Mouse (Mus musculus) thymus, adult 2 months (tissue): ENCODE measurements around the gene Gm5460. TPM values are rescaled to one million over a fixed set of nuclear protein-coding genes. Genes with fewer than 3 reads are reported as not detected.

Experiments
- DNase-seq: peaks from one replicate; pipeline ENCODE4 v3.0.0; 2021
- H3K27ac ChIP-seq: fragments of 200-500 bp; 2 replicates; pipeline ENCODE4 v1.5.1; 2012; ENCODE audit warnings: low read length, control low read depth; ENCODE audit not compliant: control insufficient read depth, insufficient read depth
- H3K27me3 ChIP-seq: fragments of 200-500 bp; 2 replicates; pipeline ENCODE4 v1.6.1; 2012; ENCODE audit warnings: mild to moderate bottlenecking, low read length, moderate library complexity, mixed read lengths; ENCODE audit not compliant: control insufficient read depth, insufficient read depth
- H3K36me3 ChIP-seq: fragments of 200-500 bp; 2 replicates; pipeline ENCODE4 v1.6.1; 2012; ENCODE audit warnings: mild to moderate bottlenecking, low read length, moderate library complexity; ENCODE audit not compliant: control insufficient read depth, insufficient read depth
- H3K4me1 ChIP-seq: fragments of 200-500 bp; replicated peaks from 2 replicates; pipeline ENCODE4 v1.6.1; 2012; ENCODE audit warnings: low read length; ENCODE audit not compliant: control insufficient read depth, insufficient read depth
- H3K4me3 ChIP-seq: fragments of 200-500 bp; 2 replicates; pipeline ENCODE4 v1.5.1; 2012; ENCODE audit warnings: mild to moderate bottlenecking, low read length, control low read depth, moderate library complexity; ENCODE audit not compliant: control insufficient read depth, insufficient read depth
- CTCF ChIP-seq: fragments of 200-500 bp; IDR thresholded peaks from 2 replicates; pipeline ENCODE4 v1.5.1; 2012; ENCODE audit warnings: mild to moderate bottlenecking, control low read depth, low read length, moderate library complexity, borderline replicate concordance; ENCODE audit not compliant: control insufficient read depth, poor library complexity, insufficient read depth; ENCODE audit errors: extremely low read depth
- POLR2A ChIP-seq: fragments of 200-500 bp; IDR thresholded peaks from 2 replicates; pipeline ENCODE4 v1.6.1; 2012; ENCODE audit warnings: mild to moderate bottlenecking, low read length, control low read depth, moderate library complexity; ENCODE audit not compliant: control insufficient read depth, poor library complexity, insufficient read depth; ENCODE audit errors: extremely low read depth
- WGBS: fragments of 180-500 bp; shearing (Covaris S2); methylation state at CpG from one replicate; pipeline ENCODE4 v1.1.7; 2018; 5-methylcytosine and 5-hydroxymethylcytosine counted together
- polyA plus RNA-seq: library from polyadenylated mRNA; depleted of rRNA; stranded (reverse); fragments of >200 nt; gene quantifications from 2 replicates; pipeline ENCODE4 v1.2.3, GENCODE M21; 2012

Gm5460 gene
- polyA plus RNA-seq, 1 experiment: 0.07 TPM

DNA sequence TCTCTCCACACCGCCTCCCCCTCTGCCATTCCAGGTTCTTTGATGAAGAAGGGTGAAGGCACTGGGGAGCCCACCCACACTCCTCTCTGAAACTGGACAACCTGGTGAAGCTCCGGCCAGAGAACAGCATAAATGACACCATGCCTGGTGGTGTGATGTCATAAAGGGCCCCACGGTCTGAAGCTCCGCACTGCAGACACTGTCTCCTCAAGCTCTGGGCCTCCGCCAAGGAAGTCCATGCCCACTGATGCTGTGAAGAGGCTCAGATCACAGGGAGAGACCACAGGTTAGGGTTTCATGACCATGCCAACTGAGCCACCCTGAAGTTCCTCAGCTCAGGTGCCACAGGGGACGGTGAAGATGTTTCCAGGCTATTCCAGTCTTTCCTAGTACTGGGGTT is 36.0 kb downstream of the Gm5460 start, which contains the start of gene Antxrl:
Gene Antxrl (plus strand): TSS at position 192 of the 400 bp plus-strand sequence.
- Histone ChIP-seq H3K27me3 (no peaks in the 10 kb centered on the region), H3K36me3 (no peaks in the 10 kb centered on the region), H3K4me3 (no peak within 1 kb of the TSS), H3K4me1 (no peaks in the 10 kb centered on the region), H3K27ac (no peak within 1 kb of the TSS)
- DNase-seq: no peak
- TF ChIP-seq CTCF (no peak), POLR2A (no peak)
- WGBS: 92% methylated on average over 6 of the region's 6 CpGs

DNA sequence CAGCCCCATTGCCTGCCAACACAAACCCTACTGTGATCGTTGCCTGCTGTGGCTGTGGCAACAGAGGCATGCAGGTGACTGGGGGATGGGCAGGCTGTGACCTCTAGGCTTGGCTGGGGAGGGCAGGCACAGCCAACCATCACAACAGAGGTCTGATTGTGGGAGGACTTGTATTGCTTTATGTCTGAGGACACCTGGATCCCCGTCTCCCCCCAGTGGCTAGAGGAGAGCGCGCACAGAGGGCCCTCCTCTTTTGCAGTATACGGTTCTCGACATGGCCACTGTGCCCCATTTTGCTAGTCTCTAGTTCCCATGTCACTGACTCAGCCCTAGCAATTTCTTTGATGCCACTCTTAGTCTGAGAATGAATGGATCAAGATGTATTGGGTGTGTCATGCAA is 55.1 kb downstream of the Gm5460 start:
- Histone ChIP-seq H3K36me3 (no peaks in the 10 kb centered on the region), H3K4me1 (no peaks in the 10 kb centered on the region), H3K4me3 (no peak overlapping the region), H3K27ac (no peak overlapping the region), H3K27me3 (no peaks in the 10 kb centered on the region)
- no peak for DNase-seq
- TF ChIP-seq POLR2A (no peak), CTCF (no peak)
- 76% methylated on average over 6 of the region's 6 CpGs for WGBS

DNA sequence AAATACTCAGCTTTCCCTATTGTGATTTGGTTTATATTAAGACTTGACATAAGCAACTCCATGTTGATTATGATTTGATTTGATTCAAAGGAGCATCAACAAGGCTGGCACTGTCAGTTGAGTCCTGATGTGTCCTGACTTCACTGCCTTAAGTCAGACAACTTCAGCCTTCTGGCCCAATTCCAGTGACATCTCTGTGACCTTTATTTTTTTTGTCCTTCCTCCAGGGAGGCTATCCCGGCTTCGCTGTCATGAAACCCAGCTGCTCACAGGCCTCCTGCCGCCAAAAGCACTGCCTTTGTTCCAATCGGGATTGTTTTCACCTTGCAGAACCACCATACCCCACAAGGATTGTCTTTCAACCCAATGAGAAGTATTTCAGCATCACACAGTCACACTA is 58.8 kb downstream of the Gm5460 start:
- Histone ChIP-seq H3K27me3 (no peaks in the 10 kb centered on the region), H3K36me3 (no peaks in the 10 kb centered on the region), H3K27ac (no peak overlapping the region), H3K4me1 (no peaks in the 10 kb centered on the region), H3K4me3 (no peak overlapping the region)
- DNase-seq: no peak
- TF ChIP-seq POLR2A: no peak
- no peak for TF ChIP-seq CTCF
- WGBS: 75% methylated on average over 4 of the region's 4 CpGs

DNA sequence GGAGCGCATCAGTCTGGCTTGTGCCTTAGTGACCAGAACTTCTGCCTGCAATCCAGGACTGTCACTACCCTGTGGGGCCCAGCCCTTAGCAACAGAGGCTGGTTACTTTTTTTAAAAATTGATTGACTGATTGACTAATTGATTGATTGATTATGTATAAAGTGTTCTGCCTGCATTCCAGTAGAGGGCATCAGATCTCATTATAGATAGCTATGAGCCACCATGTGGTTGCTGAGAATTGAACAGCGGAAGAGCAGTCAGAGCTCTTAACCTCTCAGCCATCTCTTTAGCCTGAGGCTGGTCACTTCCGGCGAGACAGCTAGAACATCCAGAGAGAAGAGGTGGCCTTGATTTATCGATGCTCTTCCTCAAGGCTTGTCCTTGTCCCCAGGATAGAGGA is 60.7 kb downstream of the Gm5460 start:
- DNase-seq: no peak
- Histone ChIP-seq H3K4me3 (no peak overlapping the region), H3K27me3 (no peaks in the 10 kb centered on the region), H3K36me3 (no peaks in the 10 kb centered on the region), H3K4me1 (no peaks in the 10 kb centered on the region), H3K27ac (no peak overlapping the region)
- WGBS: 72% methylated on average over 5 of the region's 5 CpGs
- TF ChIP-seq CTCF: no peak
- TF ChIP-seq POLR2A: no peak

DNA sequence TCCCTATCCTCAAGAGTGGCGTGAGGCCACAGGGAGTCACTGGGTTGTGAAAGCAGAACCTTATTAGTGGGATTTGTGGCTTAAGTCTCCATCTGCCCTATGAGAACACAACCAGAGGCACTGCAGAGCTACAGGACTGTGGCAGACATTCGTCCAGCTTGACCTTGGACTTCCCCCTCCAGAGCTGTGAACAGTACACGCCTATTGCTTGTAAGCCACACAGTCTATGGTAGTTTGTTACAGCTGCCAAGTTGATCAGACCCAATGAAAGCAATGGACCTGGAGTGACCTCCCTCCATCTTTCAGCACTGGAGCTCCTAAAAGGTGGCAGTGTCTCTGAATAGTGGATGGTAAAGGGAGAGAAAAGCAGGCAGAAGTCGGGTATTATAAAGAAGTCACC is 61.7 kb downstream of the Gm5460 start:
- H3K27me3 ChIP-seq: no peaks in the 10 kb centered on the region
- no peaks in the 10 kb centered on the region for H3K4me1 ChIP-seq
- no peaks in the 10 kb centered on the region for H3K36me3 ChIP-seq
- H3K4me3 ChIP-seq: no peak overlapping the region
- 72% methylated on average over 4 of the region's 4 CpGs for WGBS
- H3K27ac ChIP-seq: no peak overlapping the region
- no peak for DNase-seq
- TF ChIP-seq CTCF: no peak
- TF ChIP-seq POLR2A: no peak

- TF ChIP-seq CTCF (no peak), POLR2A (no peak)
- 16% methylated on average over 11 of the region's 11 CpGs for WGBS
- Histone ChIP-seq H3K4me1 (no peaks in the 10 kb centered on the region), H3K4me3 (no peak overlapping the region), H3K36me3 (no peaks in the 10 kb centered on the region), H3K27ac (no peak overlapping the region), H3K27me3 (no peaks in the 10 kb centered on the region)
- peak; percentile 14 for DNase-seq
Measured at GRCm38 (mm10) chr14:34080321-34080997, 63.9 kb downstream of the Gm5460 start.

GRCm38 (mm10) chr14:34085731-34086130 is 69.2 kb downstream of the Gm5460 start, which contains the start of gene Anxa8:
Gene Anxa8 (plus strand): TSS chr14:34085981.
- 77% methylated on average over 4 of the region's 4 CpGs for WGBS
- TF ChIP-seq POLR2A: no peak
- no peak for TF ChIP-seq CTCF
- H3K4me3 ChIP-seq: no peak within 1 kb of the TSS
- DNase-seq: no peak
- H3K36me3 ChIP-seq: no peaks in the 10 kb centered on the region
- no peaks in the 10 kb centered on the region for H3K4me1 ChIP-seq
- no peak within 1 kb of the TSS for H3K27ac ChIP-seq
- H3K27me3 ChIP-seq: no peaks in the 10 kb centered on the region
